Mouse (Mus musculus) left cerebral cortex, postnatal 4 days (tissue): ENCODE results near the gene Yju2. TPM values are rescaled to one million over a fixed set of nuclear protein-coding genes. Genes with fewer than 3 reads are reported as not detected.

Experiments used
- DNase-seq: peaks from one replicate; pipeline ENCODE4 v3.0.0-alpha.2; 2022
- intact Hi-C: fragments of 180-260 bp; cut with DNase I; formaldehyde crosslinking; loops from one replicate; pipeline ENCODE4 v1.15.1; 2025
- total RNA-seq, 2 experiments: library from RNA; stranded (reverse); gene quantifications; 2 replicates each; pipeline ENCODE4 v1.2.3; 2021

The Yju2 gene
- total RNA-seq, 2 experiments from 2014 or later, result 16.7 to 18.2 TPM

DNA sequence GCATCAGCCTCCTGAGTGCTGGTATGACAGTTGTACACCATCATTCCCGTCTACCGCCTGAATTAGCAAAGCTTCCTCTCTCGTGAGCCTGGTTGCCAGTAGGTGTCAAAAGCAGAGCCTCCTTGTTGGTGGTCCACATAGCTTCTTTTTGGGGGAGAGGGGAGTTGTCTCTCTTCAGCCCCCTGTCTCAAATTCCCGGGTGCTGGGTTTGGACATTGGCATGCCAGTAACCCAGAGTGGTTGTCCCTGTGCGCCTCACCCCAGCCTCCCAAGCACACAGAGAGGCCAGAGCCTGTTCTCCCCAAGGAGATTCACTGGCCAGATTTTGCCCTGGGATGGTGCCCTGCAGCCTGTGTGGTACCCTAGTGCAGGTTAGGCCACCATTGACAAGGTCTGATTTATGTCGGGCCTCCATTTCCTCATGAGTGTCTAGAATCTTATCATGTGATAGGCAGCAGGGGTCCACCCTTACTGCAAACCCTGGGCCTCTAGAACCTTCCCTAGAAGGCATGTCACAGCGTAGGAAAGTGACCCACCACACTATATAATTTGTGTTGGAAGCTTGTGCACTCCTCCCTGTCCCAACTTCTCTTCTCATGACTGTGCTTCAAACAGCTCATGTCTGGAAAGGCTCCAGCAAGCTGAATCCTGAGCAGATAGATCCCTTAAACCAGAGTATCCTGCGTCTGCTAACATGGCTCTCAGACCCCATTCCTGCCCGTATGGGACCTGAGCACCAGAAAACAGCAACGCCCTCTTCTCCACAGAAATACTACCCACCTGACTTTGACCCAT is 1.2 kb downstream of the Yju2 start:
- DNase-seq, result no peak
- intact Hi-C loops, result no loop called here

GRCm38 (mm10) chr17:55960791-55961190 is 1.9 kb downstream of the Yju2 start:
- DNase-seq, result no peak
- intact Hi-C loops, result no loop called here

DNA sequence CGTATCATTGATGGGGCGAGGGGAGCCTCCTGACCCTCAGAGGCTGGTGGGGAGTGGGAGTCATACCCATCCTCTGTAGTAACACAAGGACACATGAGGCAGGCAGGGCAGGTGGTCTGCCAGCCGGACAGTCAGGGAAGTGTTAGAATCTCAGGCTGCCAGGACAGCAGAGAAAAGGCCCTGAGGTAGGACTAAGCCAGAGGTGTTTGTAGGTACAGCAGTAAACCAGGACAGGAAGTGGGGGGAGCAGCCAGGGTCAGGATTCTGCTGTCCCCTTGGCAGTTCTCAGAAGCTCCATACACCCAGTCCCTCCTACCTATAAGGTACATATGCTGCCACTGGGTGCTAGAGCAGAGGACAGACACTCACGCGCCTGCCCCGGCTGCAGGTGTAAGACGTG is 2.7 kb downstream of the Yju2 start:
- intact Hi-C loops, result no loop called here
- no peak for DNase-seq

DNA sequence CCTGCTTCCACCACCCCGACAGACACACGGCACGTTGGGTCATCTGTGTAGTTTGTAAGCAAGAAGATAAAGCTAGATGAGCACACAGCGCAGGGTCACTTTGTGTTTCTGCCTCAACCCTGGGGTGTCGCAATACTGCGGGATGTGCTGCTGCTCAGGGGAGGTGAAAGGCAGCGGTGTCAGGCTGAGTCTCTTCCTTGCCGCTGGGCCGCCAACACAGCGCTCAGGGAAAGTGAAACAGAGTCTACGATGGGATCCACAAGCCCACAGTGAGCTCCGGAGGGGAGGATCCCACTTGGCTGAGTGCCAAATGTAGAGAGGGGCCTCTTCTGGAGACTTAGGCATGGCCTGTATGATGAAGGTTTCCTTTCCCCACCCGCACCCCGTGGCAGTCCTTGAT is 4.3 kb downstream of the Yju2 start:
- no peak for DNase-seq
- intact Hi-C loops, result no loop called here

- DNase-seq, result no peak
- intact Hi-C loops, result no loop called here
These were observed 5.6 kb downstream of the Yju2 start for GRCm38 (mm10) chr17:55964496-55964895.

GRCm38 (mm10) chr17:55964996-55965395 is 6.1 kb downstream of the Yju2 start:
- DNase-seq, result no peak
- intact Hi-C loops, result no loop called here

- no peak for DNase-seq
- intact Hi-C loops, result no loop called here
These were observed 8.3 kb downstream of the Yju2 start for GRCm38 (mm10) chr17:55967186-55967585.

DNA sequence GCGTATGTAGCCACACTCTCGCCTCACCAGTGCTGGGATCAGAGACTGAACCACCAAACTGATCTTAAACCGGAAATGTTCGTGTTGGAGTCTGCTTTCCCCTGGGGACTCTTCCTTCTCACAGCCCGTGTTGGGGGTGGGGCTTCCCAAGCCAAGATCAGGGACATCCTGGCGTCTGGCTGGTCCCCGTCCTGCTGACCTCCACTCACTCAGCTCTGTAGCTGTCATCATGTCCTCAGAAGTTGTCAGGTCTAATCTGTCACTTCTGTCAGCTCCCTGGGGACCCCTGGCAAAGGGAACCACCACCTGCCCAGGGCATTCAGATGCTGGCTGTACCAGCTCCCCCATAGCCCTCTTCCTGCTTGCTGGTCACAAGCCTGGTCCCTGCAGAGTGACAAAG is 9.3 kb downstream of the Yju2 start:
- intact Hi-C loops, result no loop called here
- DNase-seq, result peak; percentile 52

DNA sequence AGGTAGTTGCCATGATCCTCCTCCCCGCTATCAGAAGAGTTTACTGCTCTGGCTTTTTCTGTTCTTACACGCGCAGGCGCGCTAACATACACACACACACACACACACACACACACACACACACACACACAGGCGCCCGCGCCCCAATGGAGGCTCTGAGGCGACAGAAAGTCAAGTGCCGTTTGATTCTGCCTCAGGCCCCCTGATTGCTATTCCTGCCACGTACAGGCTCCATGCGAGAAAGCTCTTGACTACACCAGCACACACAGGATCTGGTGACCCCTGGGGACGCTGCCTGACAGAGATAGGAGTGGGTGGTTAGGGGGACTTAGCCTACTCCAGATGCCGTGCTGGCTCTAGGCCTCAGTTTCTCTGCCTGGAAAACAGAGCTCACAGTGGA is 10.7 kb downstream of the Yju2 start:
- intact Hi-C loops, result no loop called here
- DNase-seq, result peak; percentile 88

DNA sequence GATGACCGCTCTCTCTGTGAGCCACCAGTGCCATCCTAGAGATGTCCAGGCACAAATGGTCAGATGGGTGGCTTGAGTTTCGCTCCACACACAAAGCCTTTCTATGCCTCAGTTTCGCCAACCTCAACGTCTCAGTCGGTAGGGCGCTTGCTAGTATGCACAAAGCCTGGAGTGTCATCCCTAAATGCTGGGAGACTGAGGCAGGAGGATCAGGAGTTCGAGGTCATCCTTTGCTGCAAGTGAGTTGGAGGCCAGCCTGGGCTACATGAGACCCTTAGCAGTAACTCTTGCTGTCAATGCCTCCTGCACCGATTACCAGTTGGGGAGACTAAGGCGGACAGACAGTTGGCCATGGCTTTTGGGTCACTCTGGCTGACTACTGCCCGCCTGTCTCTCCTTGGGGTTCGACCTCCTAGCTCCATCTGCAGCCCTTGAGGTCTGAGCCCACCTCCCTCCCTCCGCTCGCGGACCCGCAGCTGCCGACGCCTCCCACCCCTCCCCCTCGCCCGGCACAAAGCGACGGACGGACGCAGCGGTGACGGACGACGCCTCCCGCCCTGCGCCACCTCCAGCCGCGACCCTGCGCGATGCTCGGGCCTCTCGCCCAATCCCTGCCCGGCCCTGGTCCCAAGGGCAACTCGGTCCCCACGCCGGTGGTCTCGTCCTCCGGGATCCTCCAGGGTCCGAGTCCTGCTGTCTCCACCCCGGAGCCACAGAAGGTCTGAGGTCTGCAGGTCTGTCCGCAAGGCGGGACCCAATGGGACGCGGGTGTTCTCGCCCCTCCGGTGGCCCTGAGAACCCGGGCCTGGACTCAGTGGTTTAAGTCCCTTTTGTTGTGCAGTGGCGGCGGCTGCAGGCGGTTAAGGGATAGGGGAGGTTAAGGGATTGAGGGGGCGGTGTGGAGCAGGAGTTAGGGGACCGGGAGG is 11.3 kb downstream of the Yju2 start, which contains the start of gene Shd:
Gene Shd (plus strand): TSS at position 502 of the 926 bp plus-strand sequence.
- intact Hi-C loops, result no loop called here
- peak; percentile 80 for DNase-seq

DNA sequence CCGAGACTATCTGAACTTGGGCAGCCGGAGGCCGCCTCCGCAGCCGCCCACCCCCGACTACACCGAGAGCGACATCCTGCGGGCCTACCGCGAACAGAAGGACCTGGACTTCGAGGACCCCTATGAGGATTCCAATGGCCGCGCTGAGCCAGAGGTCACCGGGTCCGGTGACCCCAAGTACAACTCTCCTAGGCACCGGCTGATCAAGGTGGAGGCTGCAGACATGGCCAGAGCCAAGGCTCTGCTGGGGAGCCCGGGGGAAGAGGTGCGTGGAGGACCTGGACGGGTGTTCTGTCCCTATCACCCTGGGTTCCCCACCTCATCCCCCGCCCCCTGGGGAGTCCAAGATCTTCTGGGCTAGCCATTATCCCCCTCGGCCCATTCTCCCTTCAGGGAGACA is 12.6 kb downstream of the Yju2 start:
- intact Hi-C loops, result no loop called here
- DNase-seq, result no peak

- DNase-seq, result peak; percentile 84
- intact Hi-C loops, result no loop called here
These were observed 17.5 kb downstream of the Yju2 start for GRCm38 (mm10) chr17:55976255-55976862.

DNA sequence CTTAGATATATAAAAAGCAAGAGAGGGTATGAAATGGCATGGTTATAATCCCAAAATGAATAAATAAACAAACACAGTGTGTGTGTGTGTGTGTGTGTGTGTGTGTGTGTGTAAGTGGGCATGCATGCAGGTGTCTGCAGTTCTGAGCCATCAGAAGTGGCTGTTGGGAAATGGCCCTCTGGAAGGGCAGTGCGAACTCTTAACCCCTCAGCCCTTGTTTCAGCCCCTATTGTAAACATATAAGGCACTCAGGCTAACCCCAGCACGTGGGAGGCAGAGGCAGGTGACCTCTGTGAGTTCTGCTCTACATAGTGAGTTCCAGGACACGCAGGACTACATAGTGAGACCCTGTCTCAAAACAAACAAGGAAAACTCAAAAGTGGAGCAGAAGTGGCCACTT is 18.4 kb downstream of the Yju2 start:
- no peak for DNase-seq
- intact Hi-C loops, result no loop called here

- peak; percentile 90 for DNase-seq
- intact Hi-C loops, result no loop called here
These were observed 27.4 kb downstream of the Yju2 start, which contains the start of gene Fsd1 for GRCm38 (mm10) chr17:55986030-55986961. Gene Fsd1 (plus strand): TSS chr17:55986509.

- intact Hi-C loops, result no loop called here
These were observed 31.5 kb downstream of the Yju2 start for GRCm38 (mm10) chr17:55990278-55990898.

DNA sequence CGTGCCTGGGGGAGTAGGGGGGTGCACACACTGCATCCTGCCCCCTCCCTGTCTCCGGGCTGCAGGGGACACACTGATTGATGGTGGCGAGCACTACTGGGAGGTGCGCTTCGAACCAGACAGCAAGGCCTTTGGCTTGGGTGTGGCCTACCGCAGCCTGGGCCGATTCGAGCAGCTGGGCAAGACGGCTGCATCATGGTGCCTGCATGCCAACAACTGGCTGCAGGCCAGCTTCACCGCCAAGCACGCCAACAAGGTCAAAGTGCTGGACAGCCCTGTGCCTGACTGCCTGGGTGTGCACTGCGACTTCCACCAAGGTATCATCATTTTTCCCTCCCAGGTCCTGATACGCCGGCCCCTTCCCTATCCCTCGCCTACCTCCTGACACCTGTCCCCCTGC is 37.1 kb downstream of the Yju2 start:
- no peak for DNase-seq
- intact Hi-C loops, result no loop called here

More at GRCm38 (mm10) chr17:55990278-55990898, 31.5 kb downstream of the Yju2 start:
- no peak for DNase-seq

DNA sequence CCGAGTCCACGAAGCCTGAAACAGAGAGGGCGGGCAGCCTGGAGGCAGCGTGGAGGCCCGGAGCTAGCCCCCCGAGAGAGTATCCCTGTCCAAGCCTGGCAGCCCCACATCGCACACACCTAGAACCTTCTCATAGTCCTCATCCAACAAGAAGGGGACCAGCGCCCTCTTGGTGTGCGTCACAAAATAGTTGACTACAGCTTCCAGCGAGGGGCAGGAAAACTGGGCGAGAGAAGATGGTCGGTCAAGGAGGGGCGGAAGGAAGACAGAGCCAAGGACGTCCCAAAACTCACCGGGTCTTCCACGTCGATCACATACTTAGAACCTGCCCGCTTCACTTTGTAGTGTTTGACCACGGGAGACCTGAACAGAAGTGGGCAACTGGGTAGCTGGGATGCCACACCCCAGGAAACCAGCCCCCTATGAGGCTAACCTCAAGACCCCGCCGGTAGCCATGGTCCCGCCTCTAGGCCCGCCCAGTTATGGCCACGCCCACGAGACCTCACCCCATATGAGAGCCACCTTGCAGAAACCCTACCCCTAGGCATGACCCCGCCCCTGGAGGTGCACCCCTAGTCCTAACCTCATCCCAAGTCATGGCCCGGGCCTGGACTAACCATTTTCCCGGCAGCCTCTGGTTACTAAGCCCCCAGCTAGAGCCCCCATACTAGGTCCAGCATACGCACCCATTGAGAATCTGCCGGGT is 41.0 kb downstream of the Yju2 start:
- intact Hi-C loops, result no loop called here
- no peak for DNase-seq

- intact Hi-C loops, result no loop called here
- no peak for DNase-seq
These were observed 44.1 kb downstream of the Yju2 start for GRCm38 (mm10) chr17:56003000-56003399.
